Mouse (Mus musculus) frontal cortex, postnatal 36 days (tissue): ENCODE measurements around the gene Tbc1d30.

Experiments
- DNase-seq, 2 experiments: peaks; one replicate each; pipeline ENCODE4 v3.0.0; 2022; ENCODE audit warnings: low spot score in 2 of 2

Tbc1d30 gene

GRCm38 (mm10) chr10:121264204-121264575, 86.9 kb downstream of the Tbc1d30 start:
- no peak for DNase-seq

GRCm38 (mm10) chr10:121263520-121264203, 87.4 kb downstream of the Tbc1d30 start:
- peak in 1 of 2 experiments; percentile 48 for DNase-seq

- no peak for DNase-seq
Measured at GRCm38 (mm10) chr10:121262206-121262605, 88.9 kb downstream of the Tbc1d30 start.

- DNase-seq: no peak
Measured at GRCm38 (mm10) chr10:121261036-121261592, 90.0 kb downstream of the Tbc1d30 start.

- peak; percentile 58 to 63 for DNase-seq
Measured at GRCm38 (mm10) chr10:121256115-121256825, 94.8 kb downstream of the Tbc1d30 start.

- DNase-seq: no peak
Measured at GRCm38 (mm10) chr10:121255465-121255864, 95.6 kb downstream of the Tbc1d30 start.

GRCm38 (mm10) chr10:121254343-121254742, 96.7 kb downstream of the Tbc1d30 start:
- DNase-seq: no peak

GRCm38 (mm10) chr10:121252781-121253180, 98.3 kb downstream of the Tbc1d30 start:
- no peak for DNase-seq

GRCm38 (mm10) chr10:121251191-121251590, 99.9 kb downstream of the Tbc1d30 start:
- DNase-seq: no peak

- DNase-seq: no peak
Measured at GRCm38 (mm10) chr10:121249820-121250219, 101.3 kb downstream of the Tbc1d30 start.

- DNase-seq: no peak
Measured at GRCm38 (mm10) chr10:121247545-121247944, 103.5 kb downstream of the Tbc1d30 start.

GRCm38 (mm10) chr10:121246971-121247370, 104.1 kb downstream of the Tbc1d30 start:
- DNase-seq: no peak

GRCm38 (mm10) chr10:121243373-121244207, 107.5 kb downstream of the Tbc1d30 start:
- no peak for DNase-seq

GRCm38 (mm10) chr10:121242596-121242995, 108.5 kb downstream of the Tbc1d30 start:
- DNase-seq: no peak

GRCm38 (mm10) chr10:121239065-121239464, 112.0 kb downstream of the Tbc1d30 start:
- DNase-seq: no peak

- DNase-seq: no peak
Measured at GRCm38 (mm10) chr10:121238551-121238950, 112.5 kb downstream of the Tbc1d30 start.

GRCm38 (mm10) chr10:121237377-121237776, 113.7 kb downstream of the Tbc1d30 start:
- DNase-seq: no peak

GRCm38 (mm10) chr10:121235167-121235824, 115.8 kb downstream of the Tbc1d30 start:
- DNase-seq: no peak

- DNase-seq: no peak
Measured at GRCm38 (mm10) chr10:121234476-121234875, 116.6 kb downstream of the Tbc1d30 start.

- no peak for DNase-seq
Measured at GRCm38 (mm10) chr10:121228422-121228953, 122.6 kb downstream of the Tbc1d30 start.

GRCm38 (mm10) chr10:121227988-121228409, 123.1 kb downstream of the Tbc1d30 start:
- no peak for DNase-seq
